Mouse (Mus musculus): ENCODE data around the gene 6030408B16Rik.

- no peak for TF ChIP-seq MAFK (IDR thresholded peaks at IDR 0.05; ENCODE audit: insufficient read depth, low read depth, low read length)
- TF ChIP-seq CHD2 (IDR thresholded peaks at IDR 0.05; ENCODE audit: low read depth, low read length): no peak
- no peak for TF ChIP-seq HCFC1 (IDR thresholded peaks at IDR 0.05; ENCODE audit: borderline replicate concordance, insufficient read depth, low read length)
These were observed 38.1 kb downstream of the 6030408B16Rik start for GRCm38 (mm10) chr15:101331090-101331489.

Measured in ES-E14 (cell line).